Mouse (Mus musculus) embryonic stem cell, embryonic (primary cell): ENCODE results near the gene Tardbp.

Source experiments
- CTCF ChIA-PET, 4 experiments: fragments of 300-600 bp in 2 of 4; fragments of 350-600 bp in 2 of 4; sonication (Branson Sonifier 250); formaldehyde crosslinking; loops; one replicate each; lab custom pipeline; 2022; ENCODE audit warnings: inconsistent platforms in 2 of 4; lab: Charles Lee
- POLR2A ChIA-PET, 4 experiments: fragments of 300-600 bp in 2 of 4; fragments of 350-600 bp in 2 of 4; sonication (Branson Sonifier 250); formaldehyde crosslinking; loops; one replicate each; lab custom pipeline; 2022; ENCODE audit warnings: antibody characterized with exemption in 4 of 4, inconsistent platforms in 1 of 4; lab: Charles Lee

Tardbp gene

GRCm38 (mm10) chr4:148570138-148570537 is 56.7 kb downstream of the Tardbp start:
- ChIA-PET POLR2A (interaction anchor here in 2 of 4 experiments (0.9 to 14.8 kb wide), 15 partner anchors 9 to 101 kb away, joined by 3 to 187 read pairs (median 5); partner anchors contain the start of genes Srm (in 2 of the 2), Exosc10 (in 1 of the 2), Masp2 (in 1 of the 2) and Tardbp (in 1 of the 2)), CTCF (interaction anchor here in 3 of 4 experiments (0.6 to 1.2 kb wide), 3 partner anchors 9 to 38 kb away, joined by 3 read pairs; no protein-coding TSS in a partner anchor)

- ChIA-PET CTCF (interaction anchor here in 2 of 4 experiments (0.7 to 3.6 kb wide), 3 partner anchors 40 to 1825 kb away, joined by 3 to 20 read pairs (median 4); no protein-coding TSS in a partner anchor), POLR2A (interaction anchor here in 3 of 4 experiments (0.6 to 14.8 kb wide), 28 partner anchors 8 to 527 kb away, joined by 3 to 187 read pairs (median 4); partner anchors contain the start of genes Masp2 (in 2 of the 3), Srm (in 2 of the 3) and Tardbp (in 1 of the 3))
These were observed 63.2 kb downstream of the Tardbp start for GRCm38 (mm10) chr4:148563595-148563994.

- ChIA-PET POLR2A (interaction anchor here in 3 of 4 experiments (0.8 to 14.8 kb wide), 26 partner anchors 9 to 114 kb away, joined by 3 to 187 read pairs (median 5); partner anchors contain the start of genes Masp2 (in 2 of the 3), Srm (in 2 of the 3), Tardbp (in 2 of the 3) and Mtor (in 1 of the 3)), CTCF (interaction anchor here in 3 of 4 experiments (0.7 to 3.6 kb wide), 5 partner anchors 37 to 1826 kb away, joined by 3 to 20 read pairs (median 3); no protein-coding TSS in a partner anchor)
These were observed 64.1 kb downstream of the Tardbp start for GRCm38 (mm10) chr4:148562676-148563075.
